Mouse (Mus musculus) telencephalon, adult 2 months (tissue): ENCODE measurements around the gene Hivep1.

ENCODE experiments used
- DNase-seq: peaks from one replicate; pipeline ENCODE4 v3.0.0-alpha.2; 2011; ENCODE audit warnings: low read depth, low spot score

Gene Hivep1

DNA sequence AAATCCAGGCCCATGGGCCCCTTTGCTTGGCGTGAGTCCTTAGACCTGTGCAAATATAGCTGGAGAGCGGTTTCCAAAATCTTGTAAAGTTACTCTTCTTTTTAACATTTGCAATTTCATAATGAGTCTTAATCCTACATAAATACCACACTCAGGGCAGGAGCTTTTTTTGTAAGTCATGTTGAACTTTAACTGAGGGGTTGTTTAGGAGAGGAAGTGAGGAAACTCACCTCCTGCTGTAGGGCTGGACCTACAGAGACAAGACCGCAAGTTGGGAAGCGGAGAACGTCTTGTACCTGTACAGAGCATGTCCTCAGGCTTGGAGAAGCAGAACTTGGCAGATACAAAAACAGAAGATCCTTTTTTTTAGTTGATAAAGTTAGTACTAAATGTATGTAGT lies 23.7 kb downstream of the Hivep1 start:
- DNase-seq: no peak

DNA sequence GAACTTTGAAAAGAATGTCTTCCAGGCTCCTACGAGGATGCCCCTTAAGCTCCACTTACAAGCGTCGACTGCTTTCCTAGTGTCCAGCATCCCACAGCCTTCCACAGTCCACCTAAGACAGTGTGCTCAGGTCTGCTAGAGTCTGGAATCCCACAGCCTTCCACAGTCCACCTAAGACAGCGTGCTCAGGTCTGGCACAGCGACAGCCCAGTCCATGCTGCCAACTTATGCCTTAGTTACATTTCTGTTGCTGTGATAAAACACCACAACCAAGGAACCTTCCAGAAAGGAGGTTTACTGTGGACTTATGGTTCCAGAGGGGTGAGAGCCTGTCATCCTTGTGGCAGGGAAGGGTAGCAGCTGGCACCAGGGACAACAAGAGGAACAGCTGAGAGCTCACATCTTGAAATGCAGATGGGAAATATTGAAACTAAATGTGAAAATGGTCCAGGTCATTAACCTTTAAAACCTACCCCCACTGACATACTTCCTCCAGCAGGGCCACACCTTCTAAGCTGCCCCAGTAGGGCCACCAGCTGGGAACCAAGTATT lies 25.0 kb downstream of the Hivep1 start:
- DNase-seq: no peak

DNA sequence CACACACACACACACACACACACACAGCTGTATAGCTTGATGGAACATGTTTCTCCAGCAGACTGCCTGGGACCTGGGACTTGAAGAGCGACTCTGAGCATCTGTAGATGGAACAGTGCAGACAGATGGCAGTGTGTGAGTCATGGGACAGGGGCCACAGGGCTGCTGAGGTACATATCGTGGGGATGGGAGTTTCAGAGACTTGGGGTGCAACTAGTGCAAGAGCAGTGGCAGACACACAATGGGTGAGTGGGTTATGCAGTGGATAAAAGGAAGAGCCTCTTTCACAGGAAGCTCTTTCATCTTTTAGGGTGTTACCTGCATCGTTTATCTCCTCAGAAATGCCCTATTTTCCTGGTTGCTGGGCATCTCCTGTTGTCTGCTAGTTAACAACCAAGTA lies 25.8 kb downstream of the Hivep1 start:
- DNase-seq: no peak

DNA sequence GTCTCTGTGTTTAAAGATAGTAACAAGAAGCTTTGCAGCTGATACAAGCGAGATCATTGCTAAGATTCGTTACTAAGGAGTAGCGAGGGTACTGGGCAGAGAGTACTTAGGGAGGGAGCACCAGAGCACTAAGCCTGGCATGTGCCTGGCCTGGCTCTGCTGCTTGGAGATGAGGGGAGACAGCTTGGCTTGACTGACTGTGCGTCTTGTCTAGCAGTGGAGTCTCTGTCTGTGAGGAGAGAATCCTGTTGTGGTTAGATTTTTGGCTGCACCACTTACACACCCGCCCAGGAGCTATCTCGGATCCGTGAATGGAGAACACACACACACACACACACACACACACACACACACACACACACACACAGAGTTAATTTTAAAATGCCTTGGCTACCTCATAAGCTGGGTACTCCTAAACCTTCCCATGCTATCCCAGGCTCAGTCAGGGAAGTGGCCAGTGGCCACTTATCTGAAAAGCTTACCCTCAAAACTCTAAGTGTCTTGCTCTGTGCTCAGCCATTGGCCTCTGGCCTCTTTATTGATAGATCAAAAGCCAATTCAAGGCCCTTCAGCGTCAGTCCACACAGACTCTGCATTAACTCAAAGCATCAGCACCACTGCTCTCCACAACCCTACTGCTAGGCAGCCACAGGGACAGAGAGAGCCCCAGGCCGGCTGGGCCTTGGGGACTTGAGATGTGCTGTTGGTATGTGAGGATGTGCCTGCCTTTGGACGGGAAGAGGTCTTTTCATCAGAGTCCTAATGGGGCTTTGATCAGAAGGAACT lies 28.5 kb downstream of the Hivep1 start:
- no peak for DNase-seq

DNA sequence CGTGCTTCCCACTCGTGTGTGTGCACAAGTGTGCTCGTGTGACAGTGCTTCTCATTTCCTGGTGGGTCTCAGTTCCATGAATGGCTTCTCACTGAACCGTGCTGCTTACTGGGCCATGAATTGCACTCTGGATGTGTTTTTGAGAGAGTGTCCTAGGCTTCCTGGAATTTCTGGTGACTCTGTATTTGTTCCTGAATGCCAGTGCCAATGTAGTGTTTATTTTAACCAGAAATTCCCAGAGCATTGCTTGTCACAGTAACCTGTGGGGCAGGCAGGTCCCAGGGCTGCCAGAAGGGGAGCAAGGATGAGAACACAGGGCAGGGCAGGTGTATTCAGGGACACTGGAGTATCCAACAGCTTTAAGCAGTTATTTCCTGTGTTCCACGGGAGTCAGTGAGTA lies 36.5 kb downstream of the Hivep1 start:
- no peak for DNase-seq

DNA sequence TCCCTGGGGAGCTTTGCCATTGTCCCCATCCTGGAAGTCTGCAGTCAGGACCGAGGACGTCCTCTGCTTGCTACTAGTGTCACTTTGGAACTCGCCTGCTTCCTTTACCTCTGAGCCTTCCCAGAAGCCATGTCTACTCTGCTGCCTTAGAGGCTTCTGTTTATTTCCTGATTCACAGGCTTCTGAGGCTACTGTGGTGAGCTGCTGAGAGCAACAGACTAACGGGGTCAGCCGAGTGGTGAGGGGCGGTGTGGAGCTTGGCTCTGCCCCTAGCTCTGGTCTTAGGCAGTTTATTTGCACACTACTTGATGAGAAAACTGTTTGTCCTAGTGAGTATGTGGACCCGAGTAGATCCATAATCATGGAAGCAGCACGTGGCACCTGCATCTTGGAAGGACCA lies 37.2 kb downstream of the Hivep1 start:
- DNase-seq: no peak

DNA sequence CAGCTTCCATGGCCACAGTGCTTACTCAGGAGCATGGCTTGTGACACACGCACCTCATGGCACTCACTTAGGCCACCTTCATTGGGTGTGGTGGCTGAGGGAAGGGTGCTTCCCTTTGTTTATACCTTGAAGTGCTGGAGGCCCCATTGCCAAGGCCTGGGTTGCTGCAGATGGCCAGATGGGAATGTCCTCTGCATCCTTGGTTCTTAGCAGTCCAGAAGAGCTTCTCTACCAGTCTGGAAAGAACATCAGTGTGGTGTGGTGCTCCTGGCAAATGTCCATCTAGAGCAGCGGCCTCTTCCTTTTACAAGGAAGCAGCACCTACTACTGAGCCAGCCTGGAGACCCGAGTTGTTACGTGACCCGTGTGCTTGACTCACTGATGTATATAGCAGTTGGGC lies 38.9 kb downstream of the Hivep1 start:
- no peak for DNase-seq

DNA sequence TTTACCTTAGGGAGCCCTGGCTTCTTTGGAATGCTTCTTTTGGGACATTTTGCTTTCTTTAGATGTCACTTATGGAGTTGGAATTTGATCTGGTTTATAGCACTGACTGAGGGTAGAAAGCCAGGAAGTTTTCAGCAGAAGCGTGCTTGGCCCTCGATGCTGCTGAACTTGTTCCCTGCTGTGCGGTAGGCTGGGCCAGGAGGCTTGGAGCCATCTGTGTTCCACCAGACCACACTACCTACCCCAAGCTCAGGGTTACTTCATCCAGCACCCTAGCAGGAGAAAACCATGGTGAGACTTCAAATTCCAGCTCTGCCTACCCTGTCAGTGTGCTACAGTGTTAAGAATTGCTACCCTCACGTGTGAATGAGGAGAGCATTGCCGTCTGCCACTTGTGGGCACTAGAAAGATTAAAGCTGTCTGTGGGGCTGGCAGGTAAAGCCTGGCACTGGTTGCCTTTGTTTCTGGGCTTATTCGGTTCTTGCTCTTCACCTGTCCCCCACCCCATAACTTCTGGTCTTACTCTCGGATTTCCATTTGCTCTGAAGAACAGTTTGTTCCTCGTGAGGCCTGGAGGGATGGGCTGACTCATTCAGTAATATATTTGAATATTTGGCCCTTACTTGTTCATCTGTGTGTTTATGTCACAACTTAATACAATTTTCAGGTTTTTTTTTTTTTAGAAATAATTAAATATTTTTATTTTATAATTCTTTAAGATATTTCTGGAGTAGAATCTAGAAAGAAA lies 40.7 kb downstream of the Hivep1 start:
- no peak for DNase-seq

DNA sequence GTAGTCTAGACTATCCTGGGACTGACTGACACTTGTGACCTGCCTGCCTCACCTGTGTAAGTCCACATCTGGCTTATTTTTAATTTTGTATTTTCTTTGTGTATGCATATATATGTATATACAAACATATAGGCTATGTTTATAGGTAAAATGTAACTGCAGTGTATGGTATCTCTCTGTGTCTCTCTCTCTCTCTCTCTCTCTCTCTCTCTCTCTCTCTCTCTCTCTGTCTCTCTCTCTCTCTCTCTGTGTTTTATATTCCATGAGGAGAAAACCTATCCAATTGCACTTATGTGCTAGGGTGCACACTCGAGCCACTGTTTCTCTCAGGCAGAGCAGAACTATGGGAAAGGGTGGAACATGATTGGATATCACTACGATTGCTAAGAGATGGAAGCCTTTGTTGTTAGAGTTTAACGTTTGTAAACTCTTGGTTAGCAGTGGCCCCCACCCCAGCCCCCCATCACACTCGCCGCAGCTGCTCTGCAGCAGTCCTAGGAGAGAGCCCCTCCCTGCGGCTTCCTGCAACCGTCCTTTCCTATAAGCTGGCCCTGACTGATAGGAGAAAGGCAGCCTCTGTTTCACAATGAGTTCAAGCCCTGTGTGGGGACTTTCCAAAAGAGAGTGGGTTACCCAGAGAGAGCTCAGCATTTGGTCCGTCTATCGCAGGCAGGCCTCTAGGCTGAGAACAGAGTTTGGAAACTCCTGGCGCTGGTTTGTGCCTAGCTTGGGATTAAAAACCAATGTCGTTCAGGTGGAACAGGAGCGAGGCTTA lies 41.6 kb downstream of the Hivep1 start:
- no peak for DNase-seq

DNA sequence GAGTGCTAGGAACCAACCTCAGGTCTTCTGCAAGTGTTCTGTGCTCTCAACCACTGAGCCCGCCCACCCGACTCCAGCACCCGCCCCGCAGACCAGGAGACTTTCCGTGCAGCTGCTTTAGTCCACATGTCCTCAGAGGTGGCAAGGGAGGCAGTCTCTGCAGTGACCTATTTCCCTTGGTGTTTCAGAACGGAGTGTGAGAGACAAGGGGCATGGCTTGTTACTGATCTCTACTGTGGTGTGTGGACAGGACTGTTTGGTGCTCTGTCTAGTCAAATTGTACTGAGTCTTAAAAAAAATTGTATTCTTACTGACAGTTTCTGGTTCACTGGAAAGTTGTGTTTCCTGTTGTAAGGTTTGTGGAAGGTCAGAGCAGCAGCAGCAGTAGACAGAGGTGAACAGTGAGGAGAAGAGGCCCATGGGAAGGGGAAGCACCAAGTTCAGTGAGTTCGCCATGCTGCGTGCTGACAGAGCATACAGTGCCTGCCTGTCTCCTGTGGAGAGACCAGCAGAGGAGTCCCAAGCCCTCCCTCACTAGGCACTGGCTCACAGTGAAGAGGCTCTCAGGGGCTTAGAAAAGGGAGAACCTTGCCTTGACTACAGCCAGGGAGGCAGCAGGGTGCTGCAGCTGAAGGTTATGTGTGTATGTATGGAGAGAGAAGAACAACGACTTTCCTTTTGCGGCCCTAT lies 44.1 kb downstream of the Hivep1 start:
- DNase-seq: no peak

DNA sequence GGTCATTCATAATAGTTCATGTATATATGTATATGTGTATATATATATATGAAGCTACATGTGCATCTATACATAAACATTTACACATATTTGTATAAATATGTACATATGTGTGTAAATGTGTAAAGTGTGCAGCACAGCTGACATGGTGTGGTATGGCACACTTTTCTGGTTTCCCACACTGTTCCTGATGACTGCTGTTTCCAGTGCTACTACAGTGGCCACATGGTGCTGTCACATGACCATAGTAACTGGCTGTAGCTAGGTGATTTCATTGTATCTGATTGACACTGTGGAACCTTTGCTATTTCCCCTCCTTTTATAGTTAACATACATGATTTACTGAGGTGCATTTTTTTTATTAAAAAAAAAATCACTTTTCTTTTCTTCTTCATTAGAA lies 45.3 kb downstream of the Hivep1 start:
- DNase-seq: no peak

DNA sequence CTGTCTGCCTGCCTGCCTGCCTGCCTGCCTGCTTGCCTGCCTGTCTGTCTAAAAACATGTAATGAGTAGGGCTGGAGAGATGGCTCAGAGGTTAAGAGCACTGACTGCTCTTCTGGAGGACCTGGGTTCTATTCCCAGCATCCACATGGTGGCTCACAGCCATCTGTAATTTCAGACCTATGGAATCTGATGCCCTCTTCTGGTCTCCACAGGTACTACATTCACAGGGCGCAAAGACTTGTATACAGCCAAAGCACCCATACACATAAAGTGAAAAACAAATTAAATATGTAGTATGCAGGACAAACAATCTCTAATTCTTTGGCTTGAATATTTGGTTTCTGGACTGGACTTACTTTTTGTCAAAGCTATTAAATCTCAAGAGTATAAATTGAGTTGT lies 46.7 kb downstream of the Hivep1 start:
- no peak for DNase-seq

DNA sequence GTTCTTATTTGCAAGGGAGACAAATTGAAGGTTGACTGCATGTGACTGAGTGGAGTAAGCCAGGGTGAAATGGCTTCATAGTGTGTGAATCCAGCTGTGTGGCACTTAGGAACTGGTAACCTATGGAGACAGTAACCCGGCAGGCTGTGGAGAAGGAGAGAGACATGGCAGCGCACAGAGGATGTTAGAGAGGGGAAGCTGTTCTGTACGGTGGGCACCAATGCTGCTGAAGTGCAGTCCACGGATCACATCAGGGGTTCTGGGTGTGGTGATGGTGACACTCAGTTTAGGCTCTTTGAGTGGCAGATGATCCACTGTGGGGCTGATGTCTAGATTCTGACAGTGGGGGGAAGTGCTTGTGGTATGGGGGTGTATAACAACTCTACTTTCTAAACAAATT lies 47.7 kb downstream of the Hivep1 start:
- DNase-seq: no peak

DNA sequence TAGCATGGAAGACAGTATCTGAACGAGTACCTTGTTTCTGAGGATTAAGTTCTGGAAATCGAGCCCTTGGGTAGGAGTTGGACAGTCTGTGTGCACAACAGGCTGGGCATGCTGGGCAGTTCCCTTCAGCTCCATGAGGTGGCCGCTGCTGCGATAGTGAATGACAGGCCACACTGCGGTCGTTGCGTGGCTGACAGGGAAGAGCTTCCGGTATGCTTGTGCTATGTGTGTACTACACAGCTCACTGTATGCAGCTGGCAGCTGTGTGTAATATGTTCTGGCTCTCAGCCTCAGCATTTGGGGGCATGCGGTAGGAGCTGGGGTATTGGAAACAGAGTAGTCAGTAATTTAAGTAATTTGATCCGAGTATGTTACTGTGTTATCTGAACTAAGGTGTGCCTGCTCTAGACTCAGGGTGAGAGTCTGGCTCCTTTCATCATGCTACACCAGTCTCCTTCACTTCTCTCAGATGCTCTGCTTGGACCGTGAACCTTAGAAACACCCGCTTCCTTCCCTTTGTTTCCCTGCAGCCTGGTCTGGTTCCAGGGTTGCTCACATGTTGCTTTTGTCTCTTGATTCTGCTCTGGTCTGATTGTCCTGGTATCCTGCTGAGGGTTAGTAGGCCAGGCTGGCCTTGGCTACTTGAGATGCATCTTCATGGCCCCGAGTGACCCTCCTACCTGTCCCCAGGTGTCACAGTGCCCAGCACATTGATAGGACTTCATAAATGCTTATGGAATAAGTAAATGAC lies 49.8 kb downstream of the Hivep1 start:
- DNase-seq: no peak

DNA sequence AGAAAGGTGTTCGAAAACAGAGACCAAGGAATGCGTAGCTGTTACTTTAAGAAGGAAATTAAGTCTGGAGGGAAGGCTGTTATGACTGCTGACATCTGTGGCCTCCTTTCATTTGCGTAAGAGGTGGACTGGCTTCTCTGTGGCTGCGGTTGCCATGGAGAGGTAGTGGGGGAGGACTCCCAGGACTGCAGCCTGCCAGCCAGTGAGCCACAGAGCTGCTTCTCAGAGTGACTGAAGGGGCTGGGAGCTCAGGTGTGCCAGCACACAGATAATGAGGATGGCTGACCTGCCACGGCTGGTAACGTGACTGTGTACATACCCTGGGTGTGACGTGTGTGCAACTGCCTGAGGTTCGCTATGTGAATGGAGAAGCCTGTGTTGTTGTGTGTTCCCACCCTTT lies 51.2 kb downstream of the Hivep1 start:
- DNase-seq: peak; percentile 85

DNA sequence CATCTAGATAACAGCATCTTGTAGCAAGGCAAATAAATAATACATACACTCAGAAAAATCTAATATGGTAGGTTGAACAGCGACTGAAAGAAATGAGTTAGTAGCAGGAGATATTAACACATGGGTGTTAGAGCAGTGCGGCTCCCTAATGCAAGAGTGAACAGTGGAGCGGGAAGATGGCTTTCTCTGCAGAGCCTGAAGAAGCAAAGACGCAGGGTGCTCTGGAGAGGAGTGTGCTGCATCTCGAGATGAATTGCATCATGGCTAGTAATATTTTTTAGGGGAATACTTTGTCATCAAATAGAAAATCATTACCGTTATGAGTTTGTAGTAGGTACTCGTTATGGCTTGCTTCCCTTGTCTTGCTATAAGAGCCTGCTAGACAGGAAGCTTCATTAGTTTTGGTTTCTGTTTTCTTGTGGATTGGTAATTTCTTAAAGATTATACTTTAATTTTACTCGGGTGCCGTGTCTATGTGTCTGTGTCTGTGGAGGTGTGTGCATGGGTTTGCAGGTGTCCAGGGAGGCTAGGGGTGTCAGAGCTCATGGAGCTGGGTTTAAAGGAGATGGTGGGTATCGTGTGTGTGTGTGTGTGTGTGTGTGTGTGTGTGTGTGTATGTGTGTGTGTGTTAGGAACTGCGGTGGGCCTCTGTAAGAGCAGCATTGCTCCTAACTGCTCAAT lies 51.8 kb downstream of the Hivep1 start:
- DNase-seq: no peak

DNA sequence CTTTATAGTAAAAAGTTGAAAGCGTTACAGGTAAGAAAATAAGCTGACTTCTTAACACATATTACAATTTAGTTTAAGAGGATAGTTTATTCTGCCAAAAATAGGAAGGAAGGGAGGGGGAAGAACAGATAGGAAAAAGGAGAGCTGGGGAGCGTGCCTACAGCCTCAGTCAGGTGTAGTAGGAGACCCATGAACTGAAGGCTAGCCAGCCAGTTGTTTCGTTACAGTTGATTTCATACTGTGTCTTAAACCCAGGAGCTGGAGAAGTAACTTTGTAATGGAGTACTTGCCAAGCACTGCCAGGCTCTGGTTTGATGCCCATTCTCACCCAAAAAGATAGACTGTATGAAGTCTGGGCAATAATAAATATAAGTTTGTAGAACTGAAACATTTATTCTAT lies 52.5 kb downstream of the Hivep1 start:
- no peak for DNase-seq

DNA sequence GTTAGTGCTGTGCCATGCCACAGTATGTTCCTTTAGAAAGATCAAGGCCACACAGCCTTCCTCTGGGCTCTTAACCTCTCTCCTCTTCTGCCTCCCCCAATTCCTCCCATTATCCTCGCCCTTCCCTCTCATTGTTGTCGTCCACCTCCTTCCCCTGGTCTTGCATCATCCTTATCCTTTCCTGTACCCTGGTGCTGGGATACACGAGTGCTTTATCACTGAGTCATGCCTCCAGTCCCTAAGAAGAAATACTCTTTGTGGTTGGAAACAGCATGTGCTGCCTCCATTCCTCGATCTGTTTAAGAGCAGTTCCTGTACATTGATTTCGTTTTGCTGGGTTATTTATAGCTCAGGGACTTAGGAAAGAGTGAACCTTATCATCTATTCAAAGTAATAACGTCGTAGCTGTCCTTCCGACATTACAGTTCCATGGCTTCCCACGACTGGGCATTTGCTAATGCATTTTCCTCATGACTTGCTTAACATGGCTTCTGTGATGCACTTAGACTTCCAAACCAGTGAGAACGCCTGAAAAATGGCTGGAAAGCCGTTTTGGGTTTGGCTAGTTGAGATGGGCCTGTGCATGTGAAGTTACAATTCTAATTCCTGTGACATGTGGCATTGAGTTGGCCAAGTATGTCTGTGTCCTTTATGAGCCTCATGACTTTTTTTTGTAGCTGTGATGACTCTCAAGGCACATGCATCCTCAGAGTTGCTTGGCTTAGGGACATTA lies 56.8 kb downstream of the Hivep1 start:
- DNase-seq: no peak

DNA sequence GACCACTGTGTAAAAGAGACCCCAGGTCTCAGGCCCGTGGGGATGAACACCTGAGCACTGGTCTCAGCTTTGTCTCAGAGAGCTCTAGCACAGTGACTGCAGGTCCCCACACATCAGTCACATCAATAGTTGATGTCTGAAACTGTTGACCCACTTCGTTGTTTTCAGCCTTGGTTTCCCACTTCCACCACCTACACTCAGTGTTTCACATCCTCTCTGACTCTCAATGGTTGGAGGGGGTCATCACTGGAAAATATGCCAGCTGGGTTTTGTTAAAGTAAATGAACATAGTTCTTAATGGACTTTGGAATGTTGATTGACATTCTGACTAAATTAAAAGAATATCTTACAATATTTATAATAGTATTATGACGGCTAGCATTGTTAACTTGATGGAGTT lies 58.6 kb downstream of the Hivep1 start:
- DNase-seq: no peak

DNA sequence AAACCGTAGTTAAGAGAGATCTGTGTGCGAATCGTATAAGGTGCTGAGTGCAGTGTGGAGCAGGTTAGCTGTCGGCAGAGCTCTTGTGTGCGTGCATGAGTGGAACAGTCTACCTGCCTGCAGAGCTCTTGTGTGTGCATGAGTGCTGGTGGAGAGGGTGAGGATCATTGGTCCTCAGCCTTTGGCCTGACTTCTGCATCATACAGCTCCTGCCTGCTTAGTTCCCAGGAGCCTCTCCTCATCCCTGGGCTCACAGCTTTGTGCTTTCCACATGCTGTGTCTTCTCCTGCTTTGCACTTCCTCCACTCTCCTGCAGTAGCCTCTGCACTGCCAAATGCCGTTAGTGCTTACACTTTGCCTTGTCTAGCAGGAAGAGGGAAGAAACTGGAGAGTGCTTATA lies 60.2 kb downstream of the Hivep1 start:
- no peak for DNase-seq
